Mouse (Mus musculus) midbrain, embryonic 13.5 days (tissue): ENCODE results near the gene Pan3. TPM values are rescaled to one million over a fixed set of nuclear protein-coding genes. Genes with fewer than 3 reads are reported as not detected.

Source experiments
- ATAC-seq: fragments of 200-750 bp; cut with Nextera tagmentation; 2 replicates; pipeline ENCODE4 v1.8.0; 2017; ENCODE audit warnings: mild to moderate bottlenecking, moderate TSS enrichment, moderate library complexity
- H3K27ac ChIP-seq: fragments of 300-500 bp; sonication (generic); 2 replicates; pipeline ENCODE4 v1.5.1; 2015; ENCODE audit warnings: inconsistent platforms, mild to moderate bottlenecking, moderate library complexity
- H3K27me3 ChIP-seq: fragments of 300-500 bp; sonication (generic); 2 replicates; pipeline ENCODE4 v1.6.1; 2015; ENCODE audit warnings: mild to moderate bottlenecking, inconsistent platforms
- H3K36me3 ChIP-seq: fragments of 300-500 bp; sonication (generic); 2 replicates; pipeline ENCODE4 v1.6.1; 2015; ENCODE audit warnings: mild to moderate bottlenecking, inconsistent platforms
- H3K4me1 ChIP-seq: fragments of 300-500 bp; sonication (generic); replicated peaks from 2 replicates; pipeline ENCODE4 v1.6.1; 2015; ENCODE audit warnings: inconsistent platforms
- H3K4me2 ChIP-seq: fragments of 300-500 bp; sonication (generic); replicated peaks from 2 replicates; pipeline ENCODE4 v1.6.1; 2015; ENCODE audit warnings: moderate library complexity, mild to moderate bottlenecking, inconsistent platforms
- H3K4me3 ChIP-seq: fragments of 300-500 bp; sonication (generic); replicated peaks from 2 replicates; pipeline ENCODE4 v1.5.1; 2015; ENCODE audit warnings: mild to moderate bottlenecking, inconsistent platforms
- H3K9ac ChIP-seq: fragments of 300-500 bp; sonication (generic); replicated peaks from 2 replicates; pipeline ENCODE4 v1.6.1; 2015; ENCODE audit warnings: mild to moderate bottlenecking, inconsistent platforms
- H3K9me3 ChIP-seq: fragments of 300-500 bp; sonication (generic); 2 replicates; pipeline ENCODE4 v1.6.1; 2016; ENCODE audit warnings: mild to moderate bottlenecking, inconsistent platforms
- WGBS: fragments of 180-500 bp; shearing (Covaris S2); methylation state at CpG from one replicate; pipeline ENCODE4 v1.1.7; 2015; 5-methylcytosine and 5-hydroxymethylcytosine counted together
- polyA plus RNA-seq: library from polyadenylated mRNA; unstranded; fragments of >200 nt; fragmentation: Nextera tagmentation; extraction: Ambion mirVana; gene quantifications from 2 replicates; pipeline ENCODE4 v1.2.1, GENCODE M21; 2015

Gene Pan3
- polyA plus RNA-seq, 1 experiment from 2014 or later = 68.3 TPM

GRCm38 (mm10) chr5:147406135-147406534 is 23.8 kb upstream of the Pan3 start:
- Histone ChIP-seq H3K4me1 (peaks cover 2% of the 10 kb centered on the region), H3K4me2 (no peak overlapping the region), H3K27me3 (peaks cover 14% of the 10 kb centered on the region), H3K27ac (no peak overlapping the region), H3K36me3 (no peaks in the 10 kb centered on the region), H3K9ac (no peak overlapping the region), H3K9me3 (no peaks in the 10 kb centered on the region), H3K4me3 (no peak overlapping the region)
- no peak for ATAC-seq
- WGBS = 84% methylated on average over 5 of the region's 5 CpGs

GRCm38 (mm10) chr5:147408731-147409130 is 21.2 kb upstream of the Pan3 start:
- H3K4me3 ChIP-seq = peak overlapping the region; percentile 20
- no peaks in the 10 kb centered on the region for H3K9me3 ChIP-seq
- H3K27me3 ChIP-seq = no peaks in the 10 kb centered on the region
- H3K4me2 ChIP-seq = 0 out of 2 replicates have a peak overlapping the region, but pooled peaks have one; percentile 15
- H3K9ac ChIP-seq = no peak overlapping the region
- ATAC-seq = no peak
- WGBS = 66% methylated on average over 29 of the region's 29 CpGs
- H3K27ac ChIP-seq = no peak overlapping the region
- H3K4me1 ChIP-seq = no peaks in the 10 kb centered on the region
- no peaks in the 10 kb centered on the region for H3K36me3 ChIP-seq

GRCm38 (mm10) chr5:147410585-147410984 is 19.4 kb upstream of the Pan3 start:
- Histone ChIP-seq H3K27ac (no peak overlapping the region), H3K4me2 (no peak overlapping the region), H3K9me3 (no peaks in the 10 kb centered on the region), H3K4me3 (no peak overlapping the region), H3K27me3 (no peaks in the 10 kb centered on the region), H3K36me3 (no peaks in the 10 kb centered on the region), H3K4me1 (no peaks in the 10 kb centered on the region), H3K9ac (no peak overlapping the region)
- ATAC-seq = no peak
- WGBS = 86% methylated on average over 6 of the region's 6 CpGs

- Histone ChIP-seq H3K4me3 (no peak overlapping the region), H3K9ac (no peak overlapping the region), H3K27me3 (no peaks in the 10 kb centered on the region), H3K27ac (no peak overlapping the region), H3K36me3 (no peaks in the 10 kb centered on the region), H3K4me2 (no peak overlapping the region), H3K4me1 (no peaks in the 10 kb centered on the region), H3K9me3 (no peaks in the 10 kb centered on the region)
- 75% methylated on average over 1 of the region's 1 CpGs for WGBS
- no peak for ATAC-seq
These were observed 12.0 kb upstream of the Pan3 start for GRCm38 (mm10) chr5:147417986-147418385.

GRCm38 (mm10) chr5:147418394-147419121 is 11.4 kb upstream of the Pan3 start:
- WGBS = 51% methylated on average over 10 of the region's 10 CpGs
- Histone ChIP-seq H3K9ac (no peak overlapping the region), H3K4me2 (no peak overlapping the region), H3K4me1 (no peaks in the 10 kb centered on the region), H3K27me3 (no peaks in the 10 kb centered on the region), H3K9me3 (no peaks in the 10 kb centered on the region), H3K36me3 (no peaks in the 10 kb centered on the region), H3K4me3 (no peak overlapping the region), H3K27ac (no peak overlapping the region)
- ATAC-seq = no peak

- WGBS = 31% methylated on average over 6 of the region's 6 CpGs
- H3K4me2 ChIP-seq = no peak overlapping the region
- no peaks in the 10 kb centered on the region for H3K4me1 ChIP-seq
- H3K27me3 ChIP-seq = no peaks in the 10 kb centered on the region
- H3K27ac ChIP-seq = no peak overlapping the region
- H3K9ac ChIP-seq = no peak overlapping the region
- no peak for ATAC-seq
- H3K36me3 ChIP-seq = no peaks in the 10 kb centered on the region
- no peaks in the 10 kb centered on the region for H3K9me3 ChIP-seq
- H3K4me3 ChIP-seq = no peak overlapping the region
These were observed 6.3 kb upstream of the Pan3 start for GRCm38 (mm10) chr5:147423612-147424011.

- no peak overlapping the region for H3K4me3 ChIP-seq
- no peak overlapping the region for H3K9ac ChIP-seq
- peaks cover 8% of the 10 kb centered on the region for H3K4me1 ChIP-seq
- H3K4me2 ChIP-seq = no peak overlapping the region
- 85% methylated on average over 4 of the region's 4 CpGs for WGBS
- H3K27me3 ChIP-seq = no peaks in the 10 kb centered on the region
- no peak overlapping the region for H3K27ac ChIP-seq
- no peak for ATAC-seq
- no peaks in the 10 kb centered on the region for H3K36me3 ChIP-seq
- H3K9me3 ChIP-seq = no peaks in the 10 kb centered on the region
These were observed 3.7 kb upstream of the Pan3 start for GRCm38 (mm10) chr5:147426048-147426805.

- under 1% methylated on average over 60 of the region's 91 CpGs for WGBS
- Histone ChIP-seq H3K4me2 (peak overlapping the region; percentile 72), H3K27me3 (no peaks in the 10 kb centered on the region), H3K9me3 (no peaks in the 10 kb centered on the region), H3K9ac (peak overlapping the region; percentile 96), H3K36me3 (no peaks in the 10 kb centered on the region), H3K4me1 (peaks cover 39% of the 10 kb centered on the region), H3K4me3 (peak overlapping the region; percentile 98), H3K27ac (peak overlapping the region; percentile 99)
- ATAC-seq = peak; percentile 91
These were observed 487 bp downstream of the Pan3 start for GRCm38 (mm10) chr5:147430361-147430935.

- Histone ChIP-seq H3K4me3 (peak overlapping the region; percentile 98), H3K4me1 (peaks cover 46% of the 10 kb centered on the region), H3K4me2 (peak overlapping the region; percentile 72), H3K9ac (peak overlapping the region; percentile 96), H3K27me3 (no peaks in the 10 kb centered on the region), H3K9me3 (no peaks in the 10 kb centered on the region), H3K27ac (peak overlapping the region; percentile 99), H3K36me3 (no peaks in the 10 kb centered on the region)
- WGBS = 1% methylated on average over 44 of the region's 68 CpGs
- peak; percentile 73 for ATAC-seq
These were observed 1.2 kb downstream of the Pan3 start for GRCm38 (mm10) chr5:147430936-147431839.

- no peak overlapping the region for H3K27ac ChIP-seq
- no peak overlapping the region for H3K9ac ChIP-seq
- no peaks in the 10 kb centered on the region for H3K9me3 ChIP-seq
- H3K27me3 ChIP-seq = no peaks in the 10 kb centered on the region
- WGBS = 95% methylated on average over 8 of the region's 8 CpGs
- H3K4me1 ChIP-seq = peaks cover 58% of the 10 kb centered on the region
- ATAC-seq = no peak
- no peaks in the 10 kb centered on the region for H3K36me3 ChIP-seq
- no peak overlapping the region for H3K4me3 ChIP-seq
- H3K4me2 ChIP-seq = no peak overlapping the region
These were observed 3.0 kb downstream of the Pan3 start for GRCm38 (mm10) chr5:147432927-147433326.

- Histone ChIP-seq H3K4me2 (no peak overlapping the region), H3K27me3 (no peaks in the 10 kb centered on the region), H3K36me3 (no peaks in the 10 kb centered on the region), H3K27ac (no peak overlapping the region), H3K9me3 (no peaks in the 10 kb centered on the region), H3K4me1 (peaks cover 57% of the 10 kb centered on the region), H3K9ac (no peak overlapping the region), H3K4me3 (no peak overlapping the region)
- ATAC-seq = no peak
- 72% methylated on average over 4 of the region's 4 CpGs for WGBS
These were observed 5.3 kb downstream of the Pan3 start for GRCm38 (mm10) chr5:147435224-147435623.
